Mouse (Mus musculus): ENCODE results near the gene Cdk14. TPM values are rescaled to one million over a fixed set of nuclear protein-coding genes. Genes with fewer than 3 reads are reported as not detected.

The Cdk14 gene
- 1 to 10 TPM in 1 of 2 experiments, under 1 TPM in 1; 0.77 to 3.8 TPM for polyA plus RNA-seq (2017; shearing (Covaris generic))

DNA sequence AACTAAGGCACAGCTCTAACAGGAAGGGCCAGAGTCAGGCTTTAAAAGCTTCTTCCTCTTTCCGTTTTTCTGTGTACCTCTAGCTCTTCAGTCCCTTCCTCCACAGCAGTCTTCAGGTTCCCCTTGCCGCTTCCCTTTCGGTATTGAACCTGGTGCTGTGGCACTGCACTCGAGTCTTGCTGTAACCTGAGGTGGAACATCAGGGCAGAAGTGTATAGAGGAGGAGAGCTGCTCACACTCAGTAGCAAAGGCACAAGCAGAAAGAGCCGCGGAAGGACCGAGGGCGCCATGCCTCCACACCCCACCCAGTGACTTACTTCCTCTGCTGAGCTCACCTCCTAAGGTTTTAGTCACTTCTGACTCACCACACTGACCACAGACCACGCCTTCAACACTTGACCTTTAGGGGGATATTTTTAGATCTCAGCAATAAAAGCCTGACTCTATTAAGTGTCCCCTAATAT is at the start of gene Cdk14:
Gene Cdk14 (minus strand): TSS at position 321 of the 464 bp plus-strand sequence.

DNA sequence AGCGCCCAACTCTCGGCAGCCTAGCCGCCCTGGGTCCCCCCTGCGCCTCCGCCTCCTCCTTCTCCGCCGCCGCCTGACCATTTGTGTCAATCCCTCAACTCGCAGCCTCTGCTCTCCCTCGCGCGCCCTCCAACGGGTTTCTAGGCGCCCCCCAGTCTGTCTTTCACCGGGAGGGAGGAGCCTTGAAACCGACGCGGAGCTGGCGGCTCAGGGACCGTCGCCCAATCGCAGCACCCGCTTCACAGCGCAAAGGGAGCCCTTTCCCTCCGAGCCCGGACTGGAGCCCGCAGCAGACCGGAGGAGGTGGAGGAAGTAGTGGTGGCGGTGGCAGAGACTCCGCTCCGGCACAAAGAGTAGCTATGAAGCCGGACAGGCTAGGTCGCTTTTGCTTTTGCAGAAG is 662.2 kb downstream of the Cdk14 start, which contains the start of gene Fzd1:
Gene Fzd1 (minus strand): TSS at position 134 of the 400 bp plus-strand sequence.

Other genes starting within 250 kb of the Cdk14 start
- gene 1700015F17Rik, start 58.8 kb upstream of the Cdk14 start, polyA plus RNA-seq (2017; shearing (Covaris generic)), result not detected
- gene Cldn12, start 94.6 kb upstream of the Cdk14 start, polyA plus RNA-seq (2017; shearing (Covaris generic)), result 1 to 10 TPM; 3.1 to 3.9 TPM
- gene Gtpbp10, start 139.2 kb upstream of the Cdk14 start, polyA plus RNA-seq (2017; shearing (Covaris generic)), result 10 to 100 TPM; 12.5 to 13.4 TPM
- under 1 TPM; 0.29 to 0.37 TPM for gene Gm8773, start 153.5 kb upstream of the Cdk14 start, polyA plus RNA-seq (2017; shearing (Covaris generic))
- gene Cfap69, start 243.9 kb upstream of the Cdk14 start, polyA plus RNA-seq (2017; shearing (Covaris generic)), result under 1 TPM in 1 of 2 experiments, not detected in 1; 0.18 TPM

Measured in inflammation-experienced regulatory T-cells (primary cell).